Mouse (Mus musculus) E14TG2a.4 (cell line): Measurements from ENCODE around the gene Tsen54.

Source experiments
- CTCF ChIP-seq: conservative IDR thresholded peaks from 2 replicates; pipeline ENCODE4 v1.5.1; 2014; ENCODE audit warnings: low read length
- NANOG ChIP-seq: IDR thresholded peaks from 2 replicates; pipeline ENCODE4 v1.6.1; 2014; ENCODE audit warnings: borderline replicate concordance, low read length, mixed read lengths

- TF ChIP-seq CTCF (no peak), NANOG (no peak)
Measured at GRCm38 (mm10) chr11:115806154-115806553, 8.4 kb upstream of the Tsen54 start.
